Mouse (Mus musculus) kidney, postnatal 4 days (tissue): ENCODE data around the gene Slc26a3.

Source experiments
- DNase-seq, 2 experiments: peaks; one replicate each; pipeline ENCODE4 v3.0.0; 2021; ENCODE audit warnings: mixed read lengths in 2 of 2

The Slc26a3 gene

DNA sequence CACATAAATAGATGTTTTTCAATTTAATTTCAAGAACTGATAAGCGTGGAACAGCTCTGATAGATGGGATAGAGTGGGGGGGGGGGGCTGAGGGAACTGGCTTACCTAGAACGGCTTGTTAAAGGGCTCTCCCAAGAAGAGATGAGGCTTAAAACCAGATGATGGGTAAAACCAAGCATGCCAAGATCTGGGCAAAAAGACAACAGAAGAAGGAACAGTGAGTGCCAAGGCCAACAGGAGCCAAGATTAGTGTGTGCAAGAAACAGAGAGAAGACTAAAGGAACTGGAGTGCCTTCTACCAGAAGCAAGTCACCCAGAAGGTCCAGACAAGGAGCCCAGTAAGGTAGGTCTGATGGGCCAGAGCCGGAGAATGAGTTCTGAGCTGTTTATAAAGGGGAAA is at the start of gene Slc26a3:
Gene Slc26a3, plus strand, starts transcription at position 301 of the 400 bp plus-strand sequence.
- DNase-seq = no peak

DNA sequence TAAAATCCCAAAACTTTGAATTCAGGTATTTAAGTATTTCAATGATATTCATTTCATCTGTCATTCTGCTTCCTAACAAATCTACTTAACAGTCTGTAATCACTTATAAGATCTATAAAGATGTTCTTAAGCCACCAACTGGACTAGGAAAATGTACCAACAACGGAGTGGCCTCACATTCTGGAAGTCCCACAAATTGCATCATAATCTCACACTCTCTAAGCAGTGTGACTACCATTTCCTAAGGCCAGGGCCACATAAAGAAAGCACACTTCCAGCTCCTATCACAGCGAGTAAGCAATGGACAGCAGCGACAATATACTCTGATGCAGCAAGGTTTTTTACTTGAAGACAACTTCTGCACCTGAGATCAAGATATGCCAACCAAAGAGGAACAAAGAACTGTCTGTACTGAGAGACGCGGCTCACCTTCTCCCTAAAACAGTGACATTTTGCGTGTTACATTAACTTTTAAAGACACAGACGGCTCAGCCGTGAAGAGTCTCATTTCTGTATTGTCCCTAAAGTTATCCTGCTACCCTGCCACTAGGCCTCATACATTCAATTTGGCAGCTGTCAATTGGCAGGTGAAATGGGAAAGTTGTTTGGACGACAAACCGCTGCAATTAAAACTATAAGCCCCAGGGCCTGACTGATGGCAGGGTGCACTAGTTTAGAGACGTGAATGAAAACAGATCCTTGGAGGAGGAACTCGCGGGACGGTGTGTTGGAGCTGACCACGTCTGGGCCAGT is 40.3 kb upstream of the Slc26a3 start:
- DNase-seq = no peak

DNA sequence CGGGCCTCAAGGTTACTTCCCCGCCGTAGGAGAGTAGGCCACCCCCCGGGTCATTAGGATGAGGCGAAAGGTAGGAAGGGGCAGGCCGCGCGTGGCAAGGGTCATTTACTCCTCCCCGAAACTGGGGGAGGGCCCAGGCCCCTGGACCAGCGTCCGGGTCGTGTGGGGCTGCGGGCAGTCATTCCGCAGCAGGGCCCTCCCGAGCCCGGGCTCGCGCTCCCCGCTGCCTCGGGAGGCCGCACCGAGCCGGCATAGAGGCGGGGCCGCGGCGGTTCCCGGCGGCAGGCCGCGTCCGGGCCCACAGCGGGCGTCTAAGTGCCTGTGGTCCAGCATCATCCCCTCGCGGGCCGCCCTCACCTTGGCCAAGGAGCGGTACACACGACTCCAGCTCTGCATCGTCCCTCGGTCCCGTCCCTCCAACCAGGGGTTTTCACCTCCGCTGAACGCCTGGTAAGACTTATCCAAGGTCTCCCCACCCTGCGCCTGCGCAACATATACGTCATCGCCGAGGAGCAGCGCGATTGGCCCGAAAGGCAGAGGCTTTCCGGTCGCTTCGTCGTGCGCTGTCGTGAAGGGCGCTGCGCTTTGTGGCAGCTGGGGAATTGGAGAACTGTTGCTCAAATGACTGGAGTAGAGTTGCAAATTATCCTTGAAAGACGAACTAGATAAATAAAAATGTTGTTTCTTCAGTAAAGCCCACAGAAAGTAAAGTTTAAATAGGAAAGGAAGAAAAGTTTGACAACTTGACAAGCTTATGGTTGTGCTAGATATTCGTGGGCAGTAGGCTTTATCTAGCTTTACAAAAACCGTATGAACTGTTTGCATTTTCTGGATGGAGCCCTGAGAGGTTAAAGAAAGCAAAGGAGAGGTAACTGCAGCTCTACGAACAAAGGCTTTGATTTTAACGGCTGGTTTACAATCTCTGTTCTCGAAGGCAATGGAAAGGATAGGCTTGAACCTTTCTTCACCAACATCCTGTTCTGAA is 39.4 kb upstream of the Slc26a3 start, which contains the start of gene Dld:
Gene Dld, minus strand, starts transcription at position 510 of the 985 bp plus-strand sequence.
- peak; percentile 97 to 98 for DNase-seq

- no peak for DNase-seq
These were observed 24.2 kb upstream of the Slc26a3 start for GRCm38 (mm10) chr12:31366428-31366827.

DNA sequence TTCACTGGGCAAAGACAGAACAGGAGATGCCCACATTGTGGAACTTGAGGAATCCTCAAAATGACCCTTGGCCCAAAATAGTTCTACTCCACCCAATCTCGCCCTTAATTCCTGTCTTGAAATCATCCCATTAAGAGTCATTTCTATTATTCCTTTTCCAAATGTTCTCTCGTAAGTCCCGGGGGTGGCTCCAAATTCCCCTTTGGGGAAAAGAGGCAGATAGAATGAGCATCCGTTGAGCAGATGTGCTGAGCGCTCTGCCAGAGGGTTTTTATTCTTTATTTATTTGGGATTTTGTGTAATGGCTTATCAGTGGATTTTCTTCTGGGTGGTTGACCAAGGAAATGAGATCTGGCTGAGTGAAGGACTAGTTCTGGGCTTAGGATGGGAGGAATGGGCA is 22.9 kb upstream of the Slc26a3 start:
- DNase-seq = no peak

DNA sequence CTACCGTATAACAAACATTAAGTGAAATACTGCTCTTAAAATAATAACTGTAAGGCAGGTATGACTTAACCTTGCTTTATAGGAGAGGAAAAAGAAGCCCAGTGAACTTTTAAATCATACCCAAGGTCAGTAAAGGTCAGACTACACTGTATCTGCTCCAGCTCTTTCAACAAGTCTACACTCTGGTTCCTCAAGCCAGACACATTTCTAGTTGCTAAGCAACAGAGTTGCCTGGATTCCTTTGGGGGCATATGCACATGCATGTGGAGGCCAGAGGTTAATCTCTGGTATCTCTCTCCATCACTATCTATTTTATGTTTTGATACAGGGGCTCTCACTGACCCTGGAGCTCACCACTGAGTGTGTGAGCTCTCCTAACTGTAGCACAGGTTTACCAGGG is 21.6 kb upstream of the Slc26a3 start:
- DNase-seq = no peak

DNA sequence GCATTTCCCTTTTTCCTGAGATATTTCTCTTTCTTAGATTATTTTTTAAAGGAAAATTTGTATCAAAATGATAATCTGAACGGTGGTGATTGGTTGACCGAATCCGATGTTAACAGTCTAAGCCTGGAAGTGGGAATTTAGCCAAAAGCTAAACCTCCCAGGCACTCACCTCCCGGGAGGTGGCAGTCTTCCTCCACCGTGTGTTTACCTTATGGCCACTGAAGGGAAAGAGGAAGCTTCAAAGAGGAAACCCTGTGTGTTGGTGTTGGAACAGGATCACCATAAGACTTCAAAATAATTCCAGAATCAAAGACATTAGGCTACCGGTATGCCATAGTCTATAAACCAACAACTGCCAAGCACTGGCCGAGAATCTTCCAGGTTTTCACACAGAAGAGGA is 21.0 kb upstream of the Slc26a3 start:
- DNase-seq = no peak

DNA sequence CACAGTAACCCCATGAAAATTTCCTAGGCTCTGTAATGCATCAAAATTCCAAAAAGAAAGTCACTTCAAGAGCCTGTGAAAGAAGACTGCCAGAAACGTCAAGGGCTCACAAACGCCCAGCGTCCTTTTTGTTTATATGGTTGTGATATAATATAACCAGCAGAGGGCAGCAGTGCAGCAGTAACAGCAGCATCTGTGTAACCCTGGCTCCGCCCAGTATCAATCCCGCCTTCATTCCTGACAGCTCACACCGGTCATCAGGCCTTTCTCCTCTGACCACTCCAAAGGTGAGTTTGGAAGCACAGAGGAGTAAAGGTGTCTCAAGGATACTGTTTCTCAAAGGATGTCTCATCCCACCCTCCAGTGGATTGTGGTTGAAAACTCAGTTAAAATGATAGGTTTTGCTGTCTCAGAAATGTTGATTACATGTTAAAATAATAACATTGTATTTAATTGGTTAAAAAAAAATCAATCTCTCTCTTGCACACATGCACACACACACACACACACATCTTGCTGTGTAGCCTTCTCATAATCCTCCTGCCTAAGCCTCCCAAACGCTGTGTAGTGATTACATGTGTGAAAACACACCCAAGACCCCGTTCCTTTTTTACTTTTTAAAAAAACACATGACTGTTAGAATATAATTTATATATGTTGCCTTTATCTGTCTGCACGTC is 15.9 kb upstream of the Slc26a3 start:
- DNase-seq = peak; percentile 73 to 82

GRCm38 (mm10) chr12:31375283-31375615 is 15.4 kb upstream of the Slc26a3 start:
- DNase-seq = peak in 1 of 2 experiments; percentile 9

DNA sequence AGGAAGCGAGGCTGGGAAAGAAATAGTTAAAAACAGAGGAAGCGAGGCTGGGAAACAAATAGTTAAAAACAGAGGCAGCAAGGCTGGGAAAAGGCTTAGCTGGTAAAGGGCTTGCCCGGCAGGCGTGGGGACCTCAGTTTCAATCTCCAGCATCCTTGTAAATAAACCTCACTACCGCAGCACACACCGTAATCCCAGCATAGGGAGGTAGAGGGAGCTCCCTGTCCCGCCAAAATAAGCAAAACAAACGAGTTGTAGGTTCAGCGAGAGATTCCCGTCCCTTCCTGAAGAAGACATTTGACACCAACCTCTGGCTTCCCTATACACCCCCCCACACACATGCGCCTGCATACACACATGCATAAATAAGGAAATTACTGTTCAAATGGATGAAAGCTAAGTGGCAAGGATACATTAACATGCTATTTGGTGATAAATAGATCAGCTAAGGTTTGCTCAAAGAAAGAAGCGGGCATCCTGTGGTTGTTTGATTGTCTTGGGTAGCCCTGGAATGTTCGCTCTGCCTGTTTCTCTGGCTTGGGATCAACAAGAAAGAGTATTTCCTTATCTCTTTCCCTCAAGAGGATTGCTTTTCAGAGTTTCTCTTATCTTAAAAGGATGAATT is 14.2 kb upstream of the Slc26a3 start:
- DNase-seq = peak; percentile 20 to 48

DNA sequence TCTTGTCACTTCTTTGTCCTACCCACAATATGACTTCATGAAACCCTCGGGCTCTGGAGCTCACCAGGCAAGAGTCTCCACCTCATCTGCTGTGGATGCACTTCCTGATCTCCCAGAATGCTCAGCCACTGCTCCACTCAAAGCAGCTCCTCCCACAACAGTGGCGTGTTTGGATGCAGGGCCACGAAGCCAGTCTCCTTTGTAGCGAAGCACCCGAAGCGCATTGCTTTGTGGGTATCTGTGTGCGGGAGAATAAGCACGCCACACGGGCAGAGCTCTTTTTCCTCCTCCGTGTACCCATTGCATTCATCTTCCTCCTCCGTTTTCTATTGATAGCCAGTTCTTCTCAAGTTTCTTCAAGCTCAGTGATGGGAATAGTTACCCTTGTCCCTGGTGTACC is 13.4 kb upstream of the Slc26a3 start:
- no peak for DNase-seq

DNA sequence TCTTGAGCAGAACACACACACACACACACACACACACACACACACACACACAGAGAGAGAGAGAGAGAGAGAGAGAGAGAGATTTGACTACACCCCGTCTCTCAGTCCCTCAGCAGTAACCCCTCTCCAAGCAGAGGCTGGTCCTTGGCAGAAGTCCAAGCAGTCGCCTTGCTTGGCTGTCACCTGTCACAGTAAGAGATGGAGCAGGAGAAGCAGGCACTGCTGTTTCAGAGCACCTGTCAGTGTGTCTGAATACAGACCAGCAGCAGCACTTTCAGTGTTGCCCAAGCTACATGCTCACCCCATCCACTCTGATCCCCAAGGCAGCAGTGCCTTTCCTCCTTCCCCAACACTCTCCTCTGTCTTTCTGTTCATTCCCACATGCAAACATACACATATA is 9.8 kb upstream of the Slc26a3 start:
- peak; percentile 34 to 40 for DNase-seq

GRCm38 (mm10) chr12:31382451-31382850 is 8.2 kb upstream of the Slc26a3 start:
- DNase-seq = peak; percentile 30 to 36

DNA sequence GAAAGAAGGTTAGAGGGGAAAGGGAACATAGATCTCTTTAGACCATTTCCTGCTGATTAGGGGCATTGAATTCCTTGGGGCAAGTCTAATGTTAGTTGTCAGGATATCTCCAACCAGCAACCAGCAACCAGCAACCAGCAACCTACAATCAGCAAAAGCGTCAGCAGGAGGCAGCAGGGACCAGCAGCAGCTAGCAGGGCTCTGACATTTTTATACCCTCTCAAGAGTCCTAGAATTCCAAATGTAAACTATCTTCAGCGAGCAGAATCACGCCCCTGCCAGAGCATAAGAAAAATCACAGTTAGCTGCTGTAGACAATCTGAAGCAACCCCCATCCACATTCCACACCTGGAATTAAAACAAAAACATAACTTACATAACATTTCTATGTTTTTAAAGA is 3.4 kb upstream of the Slc26a3 start:
- DNase-seq = no peak

- no peak for DNase-seq
These were observed 1.0 kb downstream of the Slc26a3 start for GRCm38 (mm10) chr12:31391696-31392095.

DNA sequence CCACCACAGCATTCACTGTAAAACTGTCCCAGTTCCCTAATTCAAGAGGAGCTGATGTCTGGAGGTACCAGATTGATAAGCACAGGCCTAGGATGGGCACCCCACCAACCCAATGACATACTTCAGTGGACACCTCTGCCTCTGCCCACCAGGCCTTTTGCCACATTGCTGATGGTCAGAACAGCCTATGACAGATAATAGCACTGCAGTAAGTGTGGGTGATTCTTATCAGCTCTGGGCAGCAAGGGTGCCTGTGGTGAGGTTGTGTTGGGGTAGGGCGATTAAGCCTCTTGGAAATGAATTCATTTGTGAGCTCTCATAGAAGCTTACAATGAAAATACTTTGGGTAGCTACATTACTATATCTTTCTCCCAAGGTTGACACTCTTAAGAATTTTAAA is 5.2 kb downstream of the Slc26a3 start:
- DNase-seq = no peak

DNA sequence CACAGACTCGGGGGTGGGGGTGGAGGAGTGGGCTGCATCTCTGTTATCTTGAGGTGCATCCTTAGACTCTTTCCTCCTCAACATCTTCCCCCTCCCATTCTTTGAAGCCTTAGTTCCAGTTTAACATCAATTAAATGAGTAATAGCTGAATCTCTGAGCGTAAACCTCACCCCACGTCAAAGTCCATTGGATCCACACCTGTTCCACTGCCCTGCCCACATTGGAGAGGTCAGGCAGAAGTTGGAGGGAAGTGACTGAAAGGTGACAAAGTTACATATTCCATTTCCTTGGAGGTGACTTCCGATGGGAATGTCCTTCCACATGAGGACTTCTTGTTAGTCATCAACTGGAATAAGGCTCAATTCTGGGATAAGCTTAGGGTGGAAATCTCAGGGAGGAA is 7.0 kb downstream of the Slc26a3 start:
- DNase-seq = no peak

DNA sequence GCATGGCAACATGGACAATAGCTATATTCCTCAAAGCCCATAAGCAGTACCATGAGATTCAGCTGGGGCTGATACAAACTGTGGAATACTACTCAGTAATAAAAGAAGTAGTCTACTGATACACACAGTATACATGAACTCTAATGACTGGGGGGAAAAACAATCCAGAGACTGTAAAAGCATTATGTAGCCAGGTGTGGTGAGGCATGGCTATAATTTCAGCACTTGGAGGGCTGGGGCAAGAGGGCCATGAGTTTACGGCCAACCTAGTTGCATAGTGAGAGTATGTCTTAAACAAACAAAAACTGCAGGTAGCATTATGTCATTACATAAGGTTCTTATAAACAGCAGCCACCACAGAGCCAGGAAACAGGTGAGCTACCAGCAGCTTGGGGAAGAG is 10.2 kb downstream of the Slc26a3 start:
- no peak for DNase-seq

GRCm38 (mm10) chr12:31401930-31402329 is 11.3 kb downstream of the Slc26a3 start:
- DNase-seq = no peak

DNA sequence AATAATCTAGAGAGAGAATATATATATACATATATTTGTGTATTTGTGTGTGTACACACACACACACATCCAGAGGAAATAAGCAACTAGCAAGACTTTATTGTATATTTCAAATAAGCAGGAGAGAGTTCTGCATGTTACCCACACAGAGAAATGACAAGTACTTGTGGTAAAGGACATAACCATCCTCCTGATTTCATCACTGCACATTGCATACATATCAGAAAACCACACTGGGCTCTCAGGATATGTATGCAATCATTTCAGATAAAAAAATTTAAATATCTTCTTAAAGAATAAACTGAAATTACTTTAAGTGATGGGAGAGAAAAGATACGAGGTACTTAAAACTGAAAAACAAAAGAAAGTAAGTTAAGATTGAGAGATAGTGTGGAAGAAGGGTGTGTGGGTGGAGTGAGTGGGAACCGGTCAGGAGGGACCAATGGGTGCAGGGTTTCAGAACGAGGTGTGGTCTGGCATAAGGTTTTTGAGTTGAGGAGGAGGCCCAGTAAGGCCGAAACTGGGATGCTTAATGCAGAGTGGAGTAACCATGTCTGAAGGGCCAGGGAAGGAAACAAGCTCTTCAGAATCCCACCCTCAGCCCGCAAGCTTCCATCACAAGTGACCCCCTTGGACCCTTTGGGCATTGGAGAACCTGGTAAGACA is 14.0 kb downstream of the Slc26a3 start:
- DNase-seq = no peak

DNA sequence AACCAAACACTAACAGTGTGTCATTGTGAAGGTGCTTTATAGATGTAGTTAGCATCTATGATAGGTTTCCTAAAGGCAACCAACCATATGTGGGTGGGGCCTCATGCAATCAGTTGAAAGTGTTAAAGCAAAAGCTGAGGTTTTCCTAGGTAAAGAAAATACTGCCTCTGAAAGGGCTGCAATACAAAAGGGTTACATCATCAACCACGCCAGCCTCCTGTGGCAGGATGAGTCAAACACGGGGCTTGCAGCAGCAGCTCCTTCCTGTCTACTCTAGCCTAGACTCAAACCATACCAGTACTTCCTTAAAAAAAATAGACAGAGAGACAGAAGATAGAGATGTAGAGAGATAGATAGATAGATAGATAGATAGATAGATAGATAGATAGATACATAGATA is 25.3 kb downstream of the Slc26a3 start:
- no peak for DNase-seq

DNA sequence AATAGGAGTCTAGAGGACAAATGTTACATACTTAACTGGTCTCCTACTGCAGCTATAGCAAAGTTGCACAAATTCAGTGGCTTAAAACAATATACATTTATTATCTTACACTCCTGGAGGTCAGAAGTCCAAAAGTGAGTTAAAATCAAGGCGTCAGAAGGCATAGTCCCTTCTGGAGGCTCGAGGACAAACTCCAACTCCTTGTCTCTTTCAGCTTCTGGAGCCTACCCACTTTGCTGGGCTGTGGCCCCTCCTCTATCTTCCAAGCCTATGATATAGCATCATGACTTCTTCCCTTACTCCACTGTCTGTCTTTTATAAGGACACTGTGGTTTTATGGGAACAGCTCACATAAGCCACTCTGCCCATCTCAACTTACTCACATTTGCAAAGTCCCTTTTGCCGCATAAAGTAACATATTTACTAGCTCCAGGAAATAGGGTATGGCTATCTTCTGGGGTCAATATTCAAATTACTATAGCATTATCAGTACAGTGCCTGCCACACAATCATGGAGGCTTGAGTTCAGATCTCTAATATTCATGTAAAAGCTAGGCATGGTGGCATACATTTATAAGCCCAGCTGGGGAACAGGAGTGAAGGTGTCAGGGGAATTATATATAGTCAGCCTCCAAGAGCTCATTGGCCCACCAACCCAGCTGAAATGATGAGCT is 31.4 kb downstream of the Slc26a3 start:
- no peak for DNase-seq
